Mouse (Mus musculus) testis, adult 2 months (tissue): Measurements from ENCODE around the gene Hist3h2ba.

ENCODE experiments used
- CTCF ChIP-seq: fragments of 200-500 bp; IDR thresholded peaks from 2 replicates; pipeline ENCODE4 v1.5.1; 2012; ENCODE audit warnings: low read depth, mild to moderate bottlenecking, inconsistent platforms, low read length, moderate library complexity; ENCODE audit not compliant: control insufficient read depth, insufficient read depth, insufficient replicate concordance
- POLR2A ChIP-seq: fragments of 200-500 bp; IDR thresholded peaks from 2 replicates; pipeline ENCODE4 v1.6.1; 2012; ENCODE audit warnings: low read depth, mild to moderate bottlenecking, inconsistent platforms, low read length, moderate library complexity; ENCODE audit not compliant: control insufficient read depth

- TF ChIP-seq CTCF (peak; percentile 6; the same call in 1 of the 2 replicates), POLR2A (peak; percentile 100)
These were observed 12.9 kb downstream of the Hist3h2ba start for GRCm38 (mm10) chr11:58961364-58962177.
